Mouse (Mus musculus): ENCODE results near the gene Dnajb13.

- TF ChIP-seq CTCF (IDR thresholded peaks at IDR 0.05; ENCODE audit: low read depth, low read length) (no peak), POLR2A (IDR thresholded peaks at IDR 0.05; ENCODE audit: borderline replicate concordance, low read depth, low read length) (no peak)
These were observed 40.2 kb upstream of the Dnajb13 start for GRCm38 (mm10) chr7:100554939-100555338.

Measured in bone marrow macrophage, adult 2 months (primary cell).